Mouse (Mus musculus): ENCODE results near the gene Olfr463.

GRCm38 (mm10) chr11:87852690-87853596 is 44.2 kb downstream of the Olfr463 start, which contains the start of gene Mks1:
- no peak for TF ChIP-seq CTCF (conservative IDR thresholded peaks at IDR 0.05; ENCODE audit: insufficient read depth, insufficient read length, low read depth, low read length)
- TF ChIP-seq POLR2A (IDR thresholded peaks at IDR 0.05; ENCODE audit: low read depth, low read length): peak; percentile 78

All from kidney, adult 2 months (tissue).